In the genomic region with DNA sequence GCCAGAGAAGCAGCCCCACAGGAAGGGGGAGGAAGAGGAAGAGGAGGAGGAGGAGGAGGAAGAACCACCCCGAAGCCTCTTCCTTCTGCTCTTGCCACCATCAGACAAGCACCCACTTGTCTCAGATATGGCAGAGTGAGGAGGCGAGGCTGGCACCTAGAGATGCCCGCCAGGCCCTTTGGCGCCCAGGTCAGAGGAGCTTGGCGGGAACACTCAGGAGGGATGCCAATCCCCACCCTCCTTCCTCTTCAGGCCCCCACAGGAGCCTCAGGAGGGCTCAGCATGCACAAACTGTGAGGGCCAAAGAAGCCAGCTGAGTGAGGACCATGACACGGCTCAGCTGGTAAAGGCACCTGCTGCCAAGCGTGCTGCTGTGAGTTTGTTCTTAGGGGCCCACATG, we compare ENCODE assay signal across 20 mouse cellular contexts. TPM values are rescaled to one million over a fixed set of nuclear protein-coding genes. Genes with fewer than 3 reads are reported as not detected.
DNase-seq lines count a peak whose midpoint lies in the region; ATAC-seq lines count a peak whose summit lies in the region.
"Had no signal": no experiment of that assay in that cellular context is flagged by ENCODE, and none has a peak within 500 bp of the region (broad histone marks: within the 10 kb centered on the region; RNA-seq: fewer than 3 reads in every experiment).

No protein-coding gene starts in this region.

- H3K27ac ChIP-seq in heart, embryonic 13.5 days (replicated peaks) = peak overlapping the region; percentile 48; the same call in 1 of the 2 replicates
- H3K27ac ChIP-seq: embryonic facial prominence, embryonic 13.5 days; embryonic facial prominence, embryonic 15.5 days; forebrain, embryonic 15.5 days had no signal

- no peak overlapping the region for H3K4me3 ChIP-seq in heart, embryonic 13.5 days
- H3K4me3 ChIP-seq: embryonic facial prominence, embryonic 13.5 days; embryonic facial prominence, embryonic 15.5 days; erythroblast, embryonic 14.5 days; forebrain, embryonic 13.5 days; forebrain, embryonic 15.5 days had no signal

- intact Hi-C loops in heart, postnatal 25 days (cut with DNase I) = no loop called here

- no peak overlapping the region for H3K9ac ChIP-seq in heart, embryonic 13.5 days
- H3K9ac ChIP-seq: embryonic facial prominence, embryonic 13.5 days; embryonic facial prominence, embryonic 15.5 days; forebrain, embryonic 13.5 days; forebrain, embryonic 15.5 days; forebrain, postnatal 0 days had no signal

- no peak overlapping the region for H3K4me2 ChIP-seq in heart, embryonic 13.5 days
- H3K4me2 ChIP-seq: embryonic facial prominence, embryonic 13.5 days; embryonic facial prominence, embryonic 15.5 days; forebrain, embryonic 13.5 days; forebrain, embryonic 15.5 days had no signal

- ATAC-seq in heart, embryonic 13.5 days (ENCODE audit: extremely low read depth, insufficient number of reproducible peaks, low FRiP score, low TSS enrichment) = no peak

- no peaks in the 10 kb centered on the region for H3K9me3 ChIP-seq in heart, embryonic 13.5 days
- H3K9me3 ChIP-seq: embryonic facial prominence, embryonic 13.5 days; embryonic facial prominence, embryonic 15.5 days; forebrain, embryonic 13.5 days; forebrain, embryonic 15.5 days had no signal

- no peaks in the 10 kb centered on the region for H3K36me3 ChIP-seq in heart, embryonic 13.5 days
- H3K36me3 ChIP-seq: embryonic facial prominence, embryonic 13.5 days; embryonic facial prominence, embryonic 15.5 days; forebrain, embryonic 15.5 days had no signal

- H3K27me3 ChIP-seq in heart, embryonic 13.5 days (replicated peaks) = peaks cover 13% of the 10 kb centered on the region

- H3K4me1 ChIP-seq in heart, embryonic 13.5 days = peaks cover 41% of the 10 kb centered on the region

- WGBS in heart, embryonic 13.5 days = 81% methylated on average over 7 of the region's 7 CpGs

- no peak for DNase-seq in heart, postnatal 25 days (ENCODE audit: low spot score)
- peak; percentile 6 for DNase-seq in heart, postnatal 4 days
- DNase-seq in heart, adult 8-10 months (ENCODE audit: low spot score) = no peak
- no peak for DNase-seq in spleen, postnatal 10 days (ENCODE audit: low spot score in 2 of 2)
- DNase-seq: cerebellum, adult 11 months; cerebellum, adult 18-20 months; cerebellum, adult 8-10 months; cerebellum, adult 9-11 months; embryo, embryonic 11 days had no signal

RNA-seq across cellular contexts. Expression of a gene that starts 3.1 kb away (rescaled TPM):
- polyA plus RNA-seq in heart, embryonic 13.5 days (2015; fragmentation: Nextera tagmentation; extraction: Ambion mirVana) = 100 and 105 TPM in 2 replicates
- 100 to 1,000 TPM; 679 to 701 TPM for total RNA-seq in heart, postnatal 25 days (2021)
- total RNA-seq in heart, postnatal 4 days (2021) = 100 to 1,000 TPM; 463 to 468 TPM
- total RNA-seq in heart, adult 8-10 months (2022) = 100 to 1,000 TPM; 733 to 828 (median 798) TPM
- total RNA-seq: MEL had no signal

RNA-seq across cellular contexts. Expression of a gene that starts 4.2 kb away (rescaled TPM):
- polyA plus RNA-seq in heart, embryonic 13.5 days (2015; fragmentation: Nextera tagmentation; extraction: Ambion mirVana) = 0.20 and 0.48 TPM in 2 replicates
- total RNA-seq in heart, postnatal 25 days (2021) = 1 to 10 TPM; 1.1 to 1.5 TPM
- total RNA-seq in heart, postnatal 4 days (2021) = 1 to 10 TPM; 1.1 to 1.2 TPM
- total RNA-seq in heart, adult 8-10 months (2022) = 1 to 10 TPM in 3 of 4 experiments, under 1 TPM in 1; 0.52 to 1.8 (median 1.3) TPM
- total RNA-seq: ES-E14; forebrain, postnatal 0 days had no signal
- polyA plus RNA-seq: erythroblast, embryonic 14.5 days had no signal

RNA-seq across cellular contexts. Expression of a gene that starts 32.7 kb away (rescaled TPM):
- 0.09 TPM in 1 of 2 replicates, not detected in the other for polyA plus RNA-seq in heart, embryonic 13.5 days (2015; fragmentation: Nextera tagmentation; extraction: Ambion mirVana)
- under 1 TPM; 0.10 to 0.11 TPM for total RNA-seq in heart, postnatal 25 days (2021)
- under 1 TPM; 0.11 to 0.17 TPM for total RNA-seq in heart, postnatal 4 days (2021)
- under 1 TPM in 2 of 4 experiments, not detected in 2; 0.23 to 0.44 TPM for total RNA-seq in heart, adult 8-10 months (2022)
- total RNA-seq: adrenal gland, postnatal 25 days had no signal
- polyA plus RNA-seq: adrenal gland, adult 2 months had no signal
